Mouse (Mus musculus): ENCODE results near the gene Tmem176b.
"Not testable (repeated sequence)": the region's sequence is repeated elsewhere in the genome, so short reads cannot be mapped to it uniquely, and the experiment has no call there.

The Tmem176b gene

GRCm38 (mm10) chr6:48840973-48841625 lies at the start of gene Tmem176b:
Gene Tmem176b (minus strand): TSS chr6:48841496.
- peak; percentile 53 for DNase-seq (ENCODE audit: extremely low spot score, low read depth, low spot score)

GRCm38 (mm10) chr6:48876510-48877135 lies 35.3 kb upstream of the Tmem176b start:
- no peak for DNase-seq (ENCODE audit: extremely low spot score, low read depth, low spot score)

GRCm38 (mm10) chr6:48875515-48875914 lies 34.2 kb upstream of the Tmem176b start:
- no peak for DNase-seq (ENCODE audit: extremely low spot score, low read depth, low spot score)

GRCm38 (mm10) chr6:48874576-48874975 lies 33.3 kb upstream of the Tmem176b start:
- no peak for DNase-seq (ENCODE audit: extremely low spot score, low read depth, low spot score)

GRCm38 (mm10) chr6:48872596-48872995 lies 31.3 kb upstream of the Tmem176b start, which contains the start of gene Aoc1:
Gene Aoc1 (plus strand): TSS chr6:48872896.
- no peak for DNase-seq (ENCODE audit: extremely low spot score, low read depth, low spot score)

GRCm38 (mm10) chr6:48869774-48870173 lies 28.5 kb upstream of the Tmem176b start:
- DNase-seq (ENCODE audit: extremely low spot score, low read depth, low spot score): no peak

- no peak for DNase-seq (ENCODE audit: extremely low spot score, low read depth, low spot score)
These were observed 25.9 kb upstream of the Tmem176b start for GRCm38 (mm10) chr6:48867158-48867557.

- not testable (repeated sequence) for DNase-seq (ENCODE audit: extremely low spot score, low read depth, low spot score)
These were observed 25.2 kb upstream of the Tmem176b start for GRCm38 (mm10) chr6:48866355-48866950.

- no peak for DNase-seq (ENCODE audit: extremely low spot score, low read depth, low spot score)
These were observed 24.0 kb upstream of the Tmem176b start for GRCm38 (mm10) chr6:48865152-48865745.

GRCm38 (mm10) chr6:48864723-48865122 lies 23.4 kb upstream of the Tmem176b start:
- no peak for DNase-seq (ENCODE audit: extremely low spot score, low read depth, low spot score)

- DNase-seq (ENCODE audit: extremely low spot score, low read depth, low spot score): no peak
These were observed 22.9 kb upstream of the Tmem176b start for GRCm38 (mm10) chr6:48864181-48864580.

GRCm38 (mm10) chr6:48863488-48863887 lies 22.2 kb upstream of the Tmem176b start:
- DNase-seq (ENCODE audit: extremely low spot score, low read depth, low spot score): no peak

GRCm38 (mm10) chr6:48862816-48863215 lies 21.5 kb upstream of the Tmem176b start:
- no peak for DNase-seq (ENCODE audit: extremely low spot score, low read depth, low spot score)

- DNase-seq (ENCODE audit: extremely low spot score, low read depth, low spot score): no peak
These were observed 20.5 kb upstream of the Tmem176b start for GRCm38 (mm10) chr6:48861616-48862280.

GRCm38 (mm10) chr6:48860851-48861250 lies 19.6 kb upstream of the Tmem176b start:
- no peak for DNase-seq (ENCODE audit: extremely low spot score, low read depth, low spot score)

- no peak for DNase-seq (ENCODE audit: extremely low spot score, low read depth, low spot score)
These were observed 19.0 kb upstream of the Tmem176b start for GRCm38 (mm10) chr6:48860130-48860815.

GRCm38 (mm10) chr6:48857613-48858302 lies 16.5 kb upstream of the Tmem176b start:
- DNase-seq (ENCODE audit: extremely low spot score, low read depth, low spot score): no peak

- DNase-seq (ENCODE audit: extremely low spot score, low read depth, low spot score): no peak
These were observed 12.9 kb upstream of the Tmem176b start for GRCm38 (mm10) chr6:48854155-48854554.

GRCm38 (mm10) chr6:48851820-48852491 lies 10.7 kb upstream of the Tmem176b start:
- peak; percentile 12 for DNase-seq (ENCODE audit: extremely low spot score, low read depth, low spot score)

- DNase-seq (ENCODE audit: extremely low spot score, low read depth, low spot score): no peak
These were observed 3.8 kb upstream of the Tmem176b start for GRCm38 (mm10) chr6:48845086-48845485.

Data from hindlimb bud, embryonic 11.5 days (tissue).